Mouse (Mus musculus): ENCODE data around the gene Pde4d.

GRCm38 (mm10) chr13:109671589-109672347 is 1222.0 kb downstream of the Pde4d start:
- TF ChIP-seq EP300 (IDR thresholded peaks at IDR 0.05; ENCODE audit: low read depth in 1 of 2, low read length in 2 of 2) (no peak), POLR2A (IDR thresholded peaks at IDR 0.05; ENCODE audit: control insufficient read depth in 1 of 2, insufficient read depth in 1 of 2, low read depth in 1 of 2, low read length in 2 of 2, poor library complexity in 1 of 2) (no peak), CTCF (IDR thresholded peaks at IDR 0.05 in 2 of 3, conservative IDR thresholded peaks at IDR 0.05 in 1 of 3; ENCODE audit: control insufficient read depth in 1 of 3, insufficient read depth in 1 of 3, low read depth in 2 of 3, low read length in 3 of 3, poor library complexity in 1 of 3, severe bottlenecking in 1 of 3) (no peak), E2F4 (IDR thresholded peaks at IDR 0.05; ENCODE audit: borderline replicate concordance, low read depth, low read length) (no peak), CHD1 (IDR thresholded peaks at IDR 0.05; ENCODE audit: low read depth, low read length) (no peak), BHLHE40 (IDR thresholded peaks at IDR 0.05; ENCODE audit: borderline replicate concordance, low read depth, low read length) (no peak), USF1 (IDR thresholded peaks at IDR 0.05; ENCODE audit: low read depth, low read length) (no peak), HCFC1 (IDR thresholded peaks at IDR 0.05; ENCODE audit: low read depth, low read length) (no peak), TBP (IDR thresholded peaks at IDR 0.05; ENCODE audit: low read depth, low read length) (no peak), ZNF384 (IDR thresholded peaks at IDR 0.05; ENCODE audit: low read depth, low read length) (no peak), TAL1 (IDR thresholded peaks at IDR 0.05; ENCODE audit: low read length) (no peak)

Measured in MEL (cell line).